Mouse (Mus musculus): ENCODE data around the gene Lrrn4.

Lrrn4 gene

GRCm38 (mm10) chr2:132880844-132881645 is at the start of gene Lrrn4:
Lrrn4 (minus strand) TSS chr2:132880891.
- no peak for DNase-seq

DNA sequence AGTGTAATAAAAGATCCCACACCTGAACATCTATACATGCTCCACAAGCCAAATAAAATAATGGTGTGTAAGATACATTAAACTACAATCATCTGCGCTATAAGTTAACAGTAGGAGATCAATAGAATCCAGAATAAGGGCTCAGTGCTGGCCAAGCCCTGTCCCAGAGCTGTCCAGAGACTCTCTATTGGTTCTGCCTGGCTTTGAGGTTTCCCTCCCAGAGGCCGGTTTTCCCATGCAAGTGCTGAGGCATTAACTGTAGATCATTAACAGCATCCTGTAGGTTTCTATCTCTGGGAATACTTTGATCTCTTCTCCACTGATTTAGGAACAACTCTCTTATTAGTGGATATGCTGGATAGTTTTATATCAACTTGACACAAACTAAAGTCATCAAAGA is 48.3 kb upstream of the Lrrn4 start:
- DNase-seq, result no peak

GRCm38 (mm10) chr2:132927871-132928270 is 47.2 kb upstream of the Lrrn4 start:
- no peak for DNase-seq

DNA sequence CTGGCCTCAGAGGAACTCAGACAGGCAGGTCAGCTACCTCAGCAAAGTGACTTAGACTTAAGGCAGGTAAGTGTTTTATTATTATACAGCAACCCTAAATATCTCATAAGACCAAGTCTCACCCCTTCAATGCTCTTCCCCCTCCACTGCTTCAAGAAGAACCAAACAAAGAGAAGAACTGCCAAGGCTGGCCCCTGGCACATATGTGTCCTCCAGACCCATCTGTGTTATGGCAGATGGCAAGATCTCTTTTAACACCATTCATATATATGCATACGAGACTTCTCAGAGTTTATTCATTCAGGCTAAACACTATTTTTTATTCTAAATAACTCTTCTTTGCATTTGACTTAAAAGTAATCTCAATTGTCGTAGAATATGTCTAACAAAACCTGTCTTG is 46.6 kb upstream of the Lrrn4 start:
- no peak for DNase-seq

DNA sequence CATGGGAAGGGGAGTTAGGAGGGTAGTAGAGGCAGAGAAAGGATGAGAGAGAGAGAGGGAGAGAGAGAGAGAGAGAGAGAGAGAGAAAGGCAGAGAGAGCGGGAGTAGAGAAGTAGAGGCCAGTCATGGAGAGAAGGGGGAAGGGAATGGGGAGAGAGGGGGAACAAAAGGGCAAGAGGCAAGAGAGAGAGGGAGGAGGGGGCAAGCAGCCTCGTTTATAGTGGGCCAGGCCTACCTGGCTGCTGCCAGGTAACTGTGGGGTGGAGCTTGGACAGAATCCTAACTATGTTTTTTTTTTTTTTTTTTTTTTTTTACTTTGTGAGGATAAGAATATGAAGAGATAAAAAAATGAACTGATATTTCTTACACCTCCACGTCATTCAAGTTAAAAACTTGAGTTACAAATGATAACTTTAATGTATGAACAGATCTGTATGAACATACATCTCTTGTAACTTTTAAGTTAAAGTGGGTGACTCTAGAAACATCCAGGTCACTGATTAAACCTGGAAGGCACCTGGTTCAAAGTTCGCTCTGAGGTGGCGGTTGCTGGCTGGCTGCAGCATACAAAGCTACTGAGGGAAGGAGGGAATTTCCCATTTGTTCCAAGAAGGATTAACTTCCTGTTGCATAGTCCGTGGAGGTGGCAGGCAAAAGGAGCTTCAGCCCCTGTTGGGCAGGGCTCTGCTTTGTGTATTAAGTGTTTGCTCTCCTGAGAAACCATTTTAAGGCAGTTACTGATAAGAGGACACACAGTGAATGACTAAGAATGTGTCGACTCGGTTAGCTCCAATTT is 42.8 kb upstream of the Lrrn4 start:
- peak; percentile 71 for DNase-seq

- DNase-seq, result no peak
These were observed 41.6 kb upstream of the Lrrn4 start for GRCm38 (mm10) chr2:132922076-132922873.

GRCm38 (mm10) chr2:132914785-132915184 is 34.1 kb upstream of the Lrrn4 start:
- no peak for DNase-seq

DNA sequence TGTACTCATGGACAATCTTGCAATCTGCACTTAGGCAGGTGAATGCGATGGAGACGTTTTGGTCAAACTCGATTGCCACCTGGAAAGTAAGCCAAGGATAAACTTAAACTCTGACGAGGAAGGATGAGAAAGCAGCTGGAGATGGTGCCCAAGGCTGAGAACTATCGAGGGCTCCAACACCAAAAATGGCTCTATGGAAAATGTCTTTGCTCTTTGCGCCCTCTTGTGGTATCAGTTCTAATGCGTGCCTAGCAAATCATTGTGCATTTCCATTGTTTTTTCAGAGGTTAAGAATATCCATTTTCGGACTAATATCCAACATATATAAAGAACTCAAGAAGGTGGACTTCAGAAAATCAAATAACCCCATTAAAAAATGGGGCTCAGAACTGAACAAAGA is 26.1 kb upstream of the Lrrn4 start:
- DNase-seq, result no peak

- DNase-seq, result no peak
These were observed 24.3 kb upstream of the Lrrn4 start for GRCm38 (mm10) chr2:132904961-132905360.

GRCm38 (mm10) chr2:132903498-132903897 is 22.8 kb upstream of the Lrrn4 start:
- DNase-seq, result peak; percentile 31

DNA sequence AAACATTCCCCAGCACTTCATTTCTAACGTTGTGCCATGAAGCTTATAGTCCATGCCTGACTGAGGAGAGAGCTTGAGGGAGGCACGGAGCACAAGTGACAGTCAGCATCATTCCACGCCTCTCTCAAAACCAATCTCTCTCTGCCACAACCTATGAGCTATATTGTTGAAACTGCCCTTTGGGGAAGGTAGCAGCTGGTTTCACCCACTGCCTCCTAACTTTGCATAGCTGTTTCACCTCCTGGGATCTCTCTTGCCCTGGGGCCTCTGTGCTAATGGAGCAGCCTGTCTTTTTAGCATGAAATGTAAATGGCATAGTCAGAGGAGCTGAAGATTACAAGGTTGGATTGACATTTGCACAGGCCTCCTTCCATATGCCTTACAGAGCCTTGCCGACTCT is 21.4 kb upstream of the Lrrn4 start:
- no peak for DNase-seq

DNA sequence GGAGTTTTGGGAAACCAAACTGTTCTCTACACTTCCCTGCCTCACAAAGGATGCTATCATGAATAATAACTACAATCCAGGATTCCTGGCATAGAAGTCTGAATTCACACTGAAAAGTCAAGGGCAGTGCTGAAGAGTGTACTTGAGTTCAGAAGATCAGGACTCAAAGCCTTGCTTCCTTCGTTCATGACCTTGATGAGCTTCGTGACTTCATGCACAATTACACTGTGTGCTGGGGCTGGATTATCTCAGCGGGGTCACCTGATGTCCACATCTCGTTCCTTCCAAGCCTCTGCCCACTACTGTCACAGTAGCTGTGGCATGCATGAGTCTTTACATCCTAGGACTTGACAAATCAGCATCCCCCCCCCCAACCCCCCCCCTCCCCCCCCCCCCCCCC is 20.9 kb upstream of the Lrrn4 start:
- no peak for DNase-seq

DNA sequence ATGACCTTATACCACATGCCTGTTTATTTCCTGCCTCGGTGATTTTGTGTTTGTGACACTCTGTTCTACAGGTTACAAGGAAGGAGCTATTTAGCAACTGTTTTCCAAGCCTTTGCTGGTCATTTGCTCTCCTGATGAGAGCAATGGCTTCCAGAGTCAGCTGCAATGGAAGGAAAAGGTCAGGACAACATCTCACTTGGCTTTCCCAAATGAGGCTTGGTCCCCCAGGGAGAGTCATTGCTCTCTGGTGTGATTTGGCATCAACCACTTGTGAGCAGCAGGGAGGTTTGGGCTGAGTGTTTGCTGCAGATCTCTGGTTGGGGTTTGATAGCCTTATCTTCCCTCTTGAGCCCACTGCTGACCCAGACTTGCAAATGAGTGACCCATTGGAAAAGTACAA is 19.9 kb upstream of the Lrrn4 start:
- no peak for DNase-seq

GRCm38 (mm10) chr2:132898211-132898610 is 17.5 kb upstream of the Lrrn4 start:
- DNase-seq, result no peak

- DNase-seq, result no peak
These were observed 13.1 kb upstream of the Lrrn4 start for GRCm38 (mm10) chr2:132893826-132894225.

DNA sequence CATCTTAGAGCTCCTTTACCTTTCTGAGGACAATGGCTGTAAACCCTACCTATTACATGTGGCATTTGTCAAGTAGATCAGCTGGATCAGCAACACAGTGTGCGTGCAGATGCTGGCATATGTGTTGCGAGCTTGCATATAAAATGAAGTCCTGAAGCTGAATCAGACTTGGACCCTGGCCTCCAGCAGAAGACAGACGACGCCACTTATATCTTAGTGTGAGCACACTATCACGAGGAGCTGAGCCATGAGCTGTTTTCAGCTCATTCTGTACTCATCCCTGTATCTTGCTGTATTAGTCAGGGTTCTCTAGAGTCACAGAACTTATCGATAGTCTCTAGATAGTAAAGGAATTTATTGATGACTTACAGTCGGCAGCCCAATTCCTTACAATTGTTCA is 4.6 kb upstream of the Lrrn4 start:
- DNase-seq, result no peak

- DNase-seq, result no peak
These were observed 3.7 kb upstream of the Lrrn4 start for GRCm38 (mm10) chr2:132884303-132884967.

DNA sequence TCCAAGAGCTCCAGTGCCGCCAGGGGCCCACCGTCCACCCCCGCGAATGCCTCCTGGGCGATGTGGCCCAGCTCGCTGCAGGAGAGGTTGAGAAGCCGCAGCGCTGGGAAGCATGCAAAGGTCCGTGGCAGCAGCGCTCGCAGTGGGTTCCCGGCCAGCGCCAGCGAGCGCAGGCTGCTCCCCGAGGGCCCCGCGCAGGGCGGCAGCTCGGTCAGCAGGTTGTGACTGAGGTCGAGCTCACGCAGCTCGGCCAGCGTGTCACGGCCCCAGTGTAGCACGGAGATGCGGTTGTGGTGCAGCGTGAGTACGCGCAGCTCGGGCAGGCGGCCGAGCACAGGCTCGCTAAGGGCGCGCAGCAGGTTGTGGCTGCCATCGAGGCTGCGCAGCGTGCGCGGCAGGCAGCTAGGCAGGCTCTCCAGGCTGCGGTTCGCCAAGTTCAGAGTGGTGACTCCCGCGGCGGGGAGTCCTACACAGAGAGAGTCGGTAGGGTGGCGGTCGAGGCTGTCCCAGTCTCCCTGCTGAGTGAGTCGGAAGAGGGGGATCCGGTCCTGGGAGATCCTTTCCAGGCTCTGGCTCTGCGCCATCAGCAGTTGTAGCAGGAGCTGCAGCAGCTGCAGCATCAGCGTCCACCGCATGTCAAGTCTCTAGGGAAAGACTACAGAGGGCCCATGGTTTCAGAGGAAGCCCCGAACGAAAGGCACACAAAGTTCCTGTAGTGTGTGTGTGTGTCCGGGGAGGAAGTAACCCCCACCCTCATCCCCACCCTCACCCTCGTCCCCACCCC is 1.2 kb downstream of the Lrrn4 start:
- DNase-seq, result peak; percentile 47

GRCm38 (mm10) chr2:132876991-132877390 is 3.7 kb downstream of the Lrrn4 start:
- peak; percentile 52 for DNase-seq

- DNase-seq, result no peak
These were observed 6.9 kb downstream of the Lrrn4 start for GRCm38 (mm10) chr2:132873657-132874326.

DNA sequence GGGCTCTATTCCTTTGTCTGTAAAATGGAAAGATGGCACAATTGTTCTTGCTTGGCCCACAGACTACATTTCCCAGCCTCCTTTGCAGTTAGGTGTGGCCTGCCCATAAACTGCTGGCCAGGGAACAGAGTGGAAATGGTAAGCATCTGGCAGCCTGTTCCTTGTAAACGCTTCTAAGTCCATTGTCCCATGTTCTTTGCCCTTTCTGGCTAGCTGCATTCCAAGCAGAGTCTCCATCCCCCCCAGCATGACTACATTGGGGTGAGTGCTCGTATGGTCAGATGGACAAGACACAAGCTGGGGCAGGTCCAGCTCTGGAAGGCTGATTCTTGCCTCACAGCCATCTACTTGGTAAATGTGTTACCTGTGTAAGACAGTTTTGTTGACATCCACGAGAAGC is 9.0 kb downstream of the Lrrn4 start:
- DNase-seq, result peak; percentile 77

Measured in kidney, adult 18-20 months (tissue).